Mouse (Mus musculus): ENCODE measurements around the gene Mall.

DNA sequence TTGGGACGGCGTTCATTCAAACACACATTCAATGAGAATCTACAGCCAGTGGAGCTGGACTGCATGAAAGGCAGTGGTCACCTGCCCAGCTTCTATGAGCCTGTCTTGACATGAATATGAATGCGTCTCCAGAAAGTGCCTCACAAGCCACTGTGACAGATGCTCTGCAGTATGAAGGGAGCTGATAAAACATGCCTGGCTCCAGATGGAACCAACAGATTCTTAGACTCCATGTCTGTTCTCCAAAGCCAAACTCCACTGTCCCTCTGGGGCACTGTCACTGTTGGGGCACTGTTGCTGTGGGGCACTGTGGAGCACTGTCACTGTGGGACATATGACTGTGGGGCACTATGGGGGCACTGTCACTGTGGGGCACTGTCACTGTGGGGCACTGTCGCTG lies 24.4 kb upstream of the Mall start:
- no peak for TF ChIP-seq GATA1 (IDR thresholded peaks at IDR 0.05; ENCODE audit: borderline replicate concordance, low read length)
- no peak for TF ChIP-seq FLI1 (IDR thresholded peaks at IDR 0.05; ENCODE audit: low read length)
